Mouse (Mus musculus) layer of hippocampus, postnatal 25 days (tissue): ENCODE measurements at regions not wholly inside any gene's neighbourhood (a gene's known extent, or its start where the extent isn't known, plus 50 kb on each side); places are given as distances from the start of the nearest gene placed in this dataset.
"Not testable (repeated sequence)": the region's sequence is repeated elsewhere in the genome, so short reads cannot be mapped to it uniquely, and the experiment has no call there.

Experiments used
- DNase-seq, 2 experiments: peaks; one replicate each; pipeline ENCODE4 v3.0.0; 2022; ENCODE audit warnings: mixed read lengths in 2 of 2, low spot score in 1 of 2; ENCODE audit errors: extremely low spot score in 1 of 2

GRCm38 (mm10) chr13:44674926-44675650, 54.2 kb upstream of the Jarid2 start:
- DNase-seq = no peak

GRCm38 (mm10) chr13:44676041-44676440, 53.2 kb upstream of the Jarid2 start:
- DNase-seq = no peak

GRCm38 (mm10) chr13:44678121-44678520, 51.2 kb upstream of the Jarid2 start:
- no peak for DNase-seq

GRCm38 (mm10) chr13:44679457-44679856, 49.8 kb upstream of the Jarid2 start:
- not testable (repeated sequence) for DNase-seq
